Mouse (Mus musculus) heart, embryonic 15.5 days (tissue): Measurements from ENCODE around the gene Cilp. TPM values are rescaled to one million over a fixed set of nuclear protein-coding genes. Genes with fewer than 3 reads are reported as not detected.
"Not testable (repeated sequence)": the region's sequence is repeated elsewhere in the genome, so short reads cannot be mapped to it uniquely, and the experiment has no call there.

Experiments used
- ATAC-seq: fragments of 200-750 bp; cut with Nextera tagmentation; replicated peaks from 2 replicates; pipeline ENCODE4 v1.8.0; 2017; ENCODE audit warnings: low read depth, moderate TSS enrichment; ENCODE audit not compliant: insufficient number of reproducible peaks, insufficient read depth, low FRiP score
- H3K27ac ChIP-seq: fragments of 300-500 bp; sonication (generic); 2 replicates; pipeline ENCODE4 v1.5.1; 2015; ENCODE audit warnings: mild to moderate bottlenecking, inconsistent platforms
- H3K27me3 ChIP-seq: fragments of 300-500 bp; sonication (generic); 2 replicates; pipeline ENCODE4 v1.6.1; 2015; ENCODE audit warnings: inconsistent platforms
- H3K36me3 ChIP-seq: fragments of 300-500 bp; sonication (generic); 2 replicates; pipeline ENCODE4 v1.6.1; 2015; ENCODE audit warnings: mild to moderate bottlenecking, inconsistent platforms
- H3K4me1 ChIP-seq: fragments of 300-500 bp; sonication (generic); replicated peaks from 2 replicates; pipeline ENCODE4 v1.6.1; 2015; ENCODE audit warnings: inconsistent platforms
- H3K4me2 ChIP-seq: fragments of 300-500 bp; sonication (generic); 2 replicates; pipeline ENCODE4 v1.6.1; 2015; ENCODE audit warnings: inconsistent platforms, mild to moderate bottlenecking, moderate library complexity
- H3K4me3 ChIP-seq: fragments of 300-500 bp; sonication (generic); 2 replicates; pipeline ENCODE4 v1.5.1; 2015; ENCODE audit warnings: mild to moderate bottlenecking, inconsistent platforms
- H3K9ac ChIP-seq: fragments of 300-500 bp; sonication (generic); 2 replicates; pipeline ENCODE4 v1.6.1; 2015; ENCODE audit warnings: mild to moderate bottlenecking, inconsistent platforms
- H3K9me3 ChIP-seq: fragments of 300-500 bp; sonication (generic); replicated peaks from 2 replicates; pipeline ENCODE4 v1.6.1; 2016; ENCODE audit warnings: inconsistent platforms
- WGBS: fragments of 180-500 bp; shearing (Covaris S2); methylation state at CpG from one replicate; pipeline ENCODE4 v1.1.7; 2015; ENCODE audit warnings: mixed read lengths; 5-methylcytosine and 5-hydroxymethylcytosine counted together
- polyA plus RNA-seq: library from polyadenylated mRNA; unstranded; fragments of >200 nt; fragmentation: Nextera tagmentation; extraction: Ambion mirVana; gene quantifications from 2 replicates; pipeline ENCODE4 v1.2.1, GENCODE M21; 2015

Gene Cilp
- polyA plus RNA-seq, 1 experiment from 2014 or later: 0.04 TPM

DNA sequence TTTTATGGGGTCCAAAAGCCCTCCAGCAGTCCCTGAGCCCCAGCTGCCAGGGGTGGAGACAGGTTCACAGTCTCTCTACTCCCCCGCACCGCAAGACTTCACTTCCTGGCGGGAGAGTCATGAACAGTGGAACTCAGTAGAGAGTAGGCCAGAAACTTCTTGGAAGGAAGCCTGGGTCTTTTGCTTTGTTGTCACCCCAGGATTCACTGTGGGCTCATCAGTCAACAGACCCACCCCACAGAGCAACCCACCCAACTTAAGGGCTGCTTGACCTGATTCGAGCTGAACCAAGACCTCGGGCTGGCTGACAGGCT is 16.6 kb upstream of the Cilp start:
- no peaks in the 10 kb centered on the region for H3K9me3 ChIP-seq
- H3K4me2 ChIP-seq: no peak overlapping the region
- no peak overlapping the region for H3K27ac ChIP-seq
- WGBS: 65% methylated on average over 5 of the region's 5 CpGs
- no peaks in the 10 kb centered on the region for H3K4me1 ChIP-seq
- H3K4me3 ChIP-seq: no peak overlapping the region
- no peak overlapping the region for H3K9ac ChIP-seq
- ATAC-seq: no peak; the same call in 1 of the 2 replicates
- no peaks in the 10 kb centered on the region for H3K36me3 ChIP-seq
- H3K27me3 ChIP-seq: no peaks in the 10 kb centered on the region

DNA sequence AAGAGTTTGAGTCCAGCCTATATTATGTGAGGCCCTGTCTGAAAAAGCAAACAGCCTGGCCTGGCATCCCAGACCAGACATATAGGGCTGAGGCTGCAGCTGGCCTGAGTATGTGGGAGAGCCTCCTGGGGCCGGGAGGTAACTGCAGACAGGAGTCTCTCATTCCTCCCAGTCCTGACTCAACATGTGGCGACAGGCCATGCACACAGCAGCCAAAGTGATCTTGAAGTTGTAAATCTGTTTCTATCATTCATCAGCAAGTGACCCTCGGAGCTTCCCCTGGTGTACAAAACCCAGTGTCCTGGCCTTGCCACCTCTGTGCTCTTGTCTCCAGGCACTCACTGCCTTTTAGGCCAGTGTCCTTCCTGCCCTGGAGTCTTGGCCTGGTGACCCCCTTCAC is 13.0 kb upstream of the Cilp start:
- 67% methylated on average over 3 of the region's 3 CpGs for WGBS

DNA sequence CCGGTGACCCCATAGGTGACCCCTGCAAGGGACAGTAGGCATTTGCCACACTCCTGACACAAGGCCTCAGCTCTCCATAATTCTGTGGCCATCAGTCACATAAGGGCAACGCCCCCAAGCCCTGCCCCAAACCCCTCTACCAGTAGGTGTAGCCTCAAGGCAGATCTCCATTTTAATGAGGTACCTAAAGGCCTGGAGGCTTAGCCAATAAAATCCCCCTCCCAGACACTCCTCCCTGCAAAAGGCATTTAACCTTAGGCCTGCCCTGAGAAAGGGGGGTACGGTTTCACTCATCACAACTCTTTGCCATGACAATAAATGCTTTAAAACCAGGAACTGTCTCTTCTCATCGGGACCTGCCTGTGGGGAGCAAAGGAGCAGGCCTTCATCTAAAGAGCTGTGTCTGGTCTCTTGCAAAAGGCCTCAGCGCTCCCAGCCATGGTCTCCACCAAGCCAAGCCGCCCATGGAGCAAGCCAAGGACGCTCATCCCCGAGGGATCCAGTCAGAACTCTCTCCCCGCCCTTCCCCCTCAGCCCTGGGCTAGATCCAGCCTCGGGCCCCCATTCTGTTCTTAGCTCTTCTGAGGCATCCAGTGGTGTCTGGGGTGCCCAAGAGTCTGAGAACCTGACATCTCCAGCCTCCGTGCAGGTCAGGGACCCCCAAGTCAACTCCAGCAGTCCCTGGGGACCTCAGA is 8.9 kb upstream of the Cilp start:
- no peaks in the 10 kb centered on the region for H3K36me3 ChIP-seq
- H3K27me3 ChIP-seq: no peaks in the 10 kb centered on the region
- no peak overlapping the region for H3K4me3 ChIP-seq
- H3K9me3 ChIP-seq: no peaks in the 10 kb centered on the region
- ATAC-seq: no peak
- 75% methylated on average over 11 of the region's 11 CpGs for WGBS
- no peak overlapping the region for H3K9ac ChIP-seq
- H3K4me2 ChIP-seq: no peak overlapping the region
- no peaks in the 10 kb centered on the region for H3K4me1 ChIP-seq
- H3K27ac ChIP-seq: no peak overlapping the region

More for the DNA sequence above, 13.0 kb upstream of the Cilp start:
- H3K9ac ChIP-seq: no peak overlapping the region
- no peak overlapping the region for H3K27ac ChIP-seq
- H3K9me3 ChIP-seq: no peaks in the 10 kb centered on the region
- ATAC-seq: no peak
- H3K4me2 ChIP-seq: no peak overlapping the region
- H3K27me3 ChIP-seq: no peaks in the 10 kb centered on the region
- H3K36me3 ChIP-seq: no peaks in the 10 kb centered on the region
- no peaks in the 10 kb centered on the region for H3K4me1 ChIP-seq
- no peak overlapping the region for H3K4me3 ChIP-seq

DNA sequence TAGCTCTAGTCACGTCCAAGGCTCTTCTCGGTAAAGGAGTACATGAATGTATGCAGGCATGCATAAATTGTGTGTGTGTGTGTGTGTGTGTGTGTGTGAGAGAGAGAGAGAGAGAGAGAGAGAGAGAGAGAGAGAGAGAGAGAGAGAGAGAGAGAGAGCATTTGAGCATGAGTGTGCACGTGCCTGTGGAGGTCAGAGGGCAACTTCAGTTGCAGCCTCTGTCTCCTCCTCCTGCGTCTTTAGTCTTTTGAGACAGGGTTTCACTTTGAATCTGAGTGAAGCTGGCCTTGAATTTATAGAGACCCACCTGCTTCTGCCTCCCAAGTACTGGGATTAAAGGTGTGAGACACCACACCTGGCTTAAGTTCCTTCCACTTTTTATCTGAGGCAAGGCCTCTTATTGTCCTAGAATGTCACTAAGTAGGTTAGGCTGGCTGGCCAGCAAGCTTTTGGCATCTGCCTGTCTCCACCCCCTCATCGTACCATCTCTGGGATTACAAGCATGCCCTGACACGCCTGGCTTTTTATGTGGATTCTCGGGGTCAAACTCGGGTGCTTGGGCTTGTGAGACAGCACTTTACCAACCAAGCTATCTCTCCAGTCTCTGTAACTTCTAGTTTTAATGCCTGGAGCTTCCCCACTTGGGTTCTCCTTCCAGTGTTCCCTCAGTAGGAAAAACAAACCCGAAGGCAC is 7.6 kb upstream of the Cilp start:
- ATAC-seq: no peak
- Histone ChIP-seq H3K4me2 (no peak overlapping the region), H3K9me3 (no peaks in the 10 kb centered on the region), H3K4me3 (no peak overlapping the region), H3K36me3 (no peaks in the 10 kb centered on the region), H3K27ac (no peak overlapping the region), H3K4me1 (no peaks in the 10 kb centered on the region), H3K27me3 (no peaks in the 10 kb centered on the region), H3K9ac (no peak overlapping the region)
- WGBS: 70% methylated on average over 9 of the region's 9 CpGs

DNA sequence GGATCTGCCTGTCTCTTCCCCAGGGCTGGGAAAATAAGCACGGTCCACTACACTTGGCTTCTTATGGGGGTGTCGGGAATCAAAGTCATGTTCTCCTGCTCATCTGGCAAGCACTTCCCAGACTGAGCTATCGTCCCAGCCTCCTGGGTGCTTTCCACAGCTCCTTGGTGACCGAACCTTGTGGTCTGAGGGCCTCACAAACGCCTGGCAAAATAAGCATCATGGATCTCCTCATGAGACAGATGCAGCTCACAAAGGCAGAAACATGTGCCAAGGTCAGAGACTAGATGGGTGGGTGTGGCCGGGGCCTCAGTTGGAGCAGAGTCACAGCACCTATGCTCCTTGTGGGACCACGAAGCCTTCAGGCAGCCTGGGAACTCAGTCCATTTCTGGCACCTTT is 5.6 kb upstream of the Cilp start:
- H3K4me2 ChIP-seq: no peak overlapping the region
- H3K4me1 ChIP-seq: no peaks in the 10 kb centered on the region
- H3K9ac ChIP-seq: no peak overlapping the region
- ATAC-seq: no peak
- no peaks in the 10 kb centered on the region for H3K9me3 ChIP-seq
- H3K4me3 ChIP-seq: no peak overlapping the region
- WGBS: 67% methylated on average over 7 of the region's 7 CpGs
- no peak overlapping the region for H3K27ac ChIP-seq
- no peaks in the 10 kb centered on the region for H3K36me3 ChIP-seq
- H3K27me3 ChIP-seq: no peaks in the 10 kb centered on the region

DNA sequence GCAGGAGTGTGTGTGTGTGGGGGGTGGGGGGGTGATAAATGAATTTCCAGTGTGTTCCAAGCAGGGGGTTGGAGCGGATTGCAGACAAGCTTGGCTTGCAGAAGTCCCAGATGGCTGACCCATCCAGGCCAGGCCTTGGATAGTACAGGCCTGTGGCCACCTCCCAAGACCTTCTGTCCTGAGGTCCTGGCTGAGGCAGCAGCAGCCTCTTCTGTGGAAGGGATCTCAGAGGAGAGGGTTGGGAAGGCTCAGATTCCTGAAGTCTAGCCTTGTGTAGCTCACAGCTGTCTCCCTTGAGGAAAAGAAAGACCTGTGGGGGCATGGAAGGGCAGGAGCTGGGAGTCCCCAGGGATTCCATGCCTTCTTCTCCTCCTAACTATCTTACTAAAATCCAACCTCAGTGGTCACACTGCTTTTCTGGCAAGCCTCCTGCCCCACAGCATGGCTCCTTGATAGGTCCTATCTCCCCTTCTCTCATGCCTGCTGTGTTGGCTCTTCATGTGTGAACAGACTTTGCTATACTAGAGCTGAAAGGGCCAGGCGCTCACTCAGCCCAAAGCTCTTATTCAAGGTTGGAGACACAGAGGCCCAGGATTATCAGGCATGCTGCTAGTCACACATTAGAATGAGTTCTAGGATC is 3.3 kb upstream of the Cilp start:
- H3K9ac ChIP-seq: no peak overlapping the region
- no peaks in the 10 kb centered on the region for H3K27me3 ChIP-seq
- no peak overlapping the region for H3K27ac ChIP-seq
- WGBS: 58% methylated on average over 2 of the region's 2 CpGs
- no peak overlapping the region for H3K4me2 ChIP-seq
- H3K4me1 ChIP-seq: no peaks in the 10 kb centered on the region
- H3K4me3 ChIP-seq: no peak overlapping the region
- ATAC-seq: no peak
- no peaks in the 10 kb centered on the region for H3K36me3 ChIP-seq
- H3K9me3 ChIP-seq: no peaks in the 10 kb centered on the region

DNA sequence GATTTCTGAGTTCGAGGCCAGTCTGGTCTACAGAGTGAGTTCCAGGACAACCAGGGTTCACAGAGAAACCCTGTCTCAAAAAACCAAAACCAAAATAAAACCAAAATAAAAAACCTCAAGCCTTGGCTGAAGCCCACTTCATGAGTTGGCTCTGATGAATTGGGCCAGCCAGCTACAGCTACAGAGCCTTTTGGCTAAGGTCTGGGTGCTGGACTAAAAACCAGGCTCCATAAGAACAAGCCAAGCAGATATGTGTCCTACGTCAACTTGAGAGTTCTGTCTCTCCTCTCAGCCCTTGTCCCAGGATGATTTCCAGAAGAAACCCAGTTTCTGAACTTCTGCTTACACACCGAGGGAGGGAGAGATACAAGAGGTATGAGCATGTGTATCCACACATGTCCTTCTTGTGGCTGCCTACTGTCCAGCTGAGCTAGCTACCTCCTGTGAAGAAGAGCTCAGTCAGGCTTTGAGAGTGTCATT is 2.3 kb upstream of the Cilp start:
- no peak overlapping the region for H3K4me2 ChIP-seq
- no peaks in the 10 kb centered on the region for H3K4me1 ChIP-seq
- H3K27me3 ChIP-seq: no peaks in the 10 kb centered on the region
- no peak overlapping the region for H3K27ac ChIP-seq
- H3K36me3 ChIP-seq: no peaks in the 10 kb centered on the region
- ATAC-seq: no peak
- no peak overlapping the region for H3K9ac ChIP-seq
- H3K9me3 ChIP-seq: no peaks in the 10 kb centered on the region
- 87% methylated on average over 3 of the region's 3 CpGs for WGBS
- no peak overlapping the region for H3K4me3 ChIP-seq

DNA sequence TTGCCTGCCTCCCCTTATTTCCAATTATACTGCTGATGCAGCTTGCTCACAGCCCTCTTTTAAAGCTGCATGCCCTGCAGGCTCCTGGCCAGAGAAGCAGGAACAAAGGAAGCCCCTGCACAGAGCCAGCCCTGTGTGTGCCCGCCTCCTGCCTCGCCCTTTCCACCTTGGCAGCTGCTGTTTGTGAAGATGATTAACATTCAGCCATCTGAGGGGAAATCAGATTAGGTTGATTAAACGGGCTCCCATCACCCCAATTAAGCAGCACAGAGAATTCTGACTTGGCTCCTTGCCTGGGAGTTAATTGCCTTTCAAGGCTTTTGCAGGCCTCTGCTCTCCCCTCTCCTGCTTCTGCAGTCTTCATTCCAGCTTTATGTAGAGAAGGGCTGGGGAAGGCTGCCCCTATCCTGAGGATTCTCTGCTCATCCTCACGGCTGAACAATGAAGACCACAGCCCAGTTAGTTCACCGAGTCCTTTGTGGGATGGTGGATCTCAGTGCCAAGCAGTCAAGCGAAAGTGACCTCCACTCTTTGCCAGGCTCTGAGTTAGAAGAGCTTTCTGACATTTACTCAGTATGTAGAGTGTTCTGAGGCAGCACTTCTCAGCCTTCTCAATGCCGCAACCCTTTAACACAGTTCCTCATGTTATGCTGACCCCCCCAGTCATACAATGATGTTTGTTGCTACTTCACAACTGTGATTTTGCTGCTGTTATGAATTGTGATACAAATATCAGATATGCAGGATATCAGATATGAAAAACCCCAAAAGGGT is 2.9 kb downstream of the Cilp start:
- H3K9me3 ChIP-seq: no peaks in the 10 kb centered on the region
- WGBS: 54% methylated on average over 7 of the region's 7 CpGs
- H3K4me1 ChIP-seq: no peaks in the 10 kb centered on the region
- no peak overlapping the region for H3K4me3 ChIP-seq
- no peak overlapping the region for H3K9ac ChIP-seq
- H3K4me2 ChIP-seq: no peak overlapping the region
- H3K27me3 ChIP-seq: no peaks in the 10 kb centered on the region
- H3K36me3 ChIP-seq: no peaks in the 10 kb centered on the region
- H3K27ac ChIP-seq: no peak overlapping the region
- ATAC-seq: no peak; the same call in 1 of the 2 replicates

DNA sequence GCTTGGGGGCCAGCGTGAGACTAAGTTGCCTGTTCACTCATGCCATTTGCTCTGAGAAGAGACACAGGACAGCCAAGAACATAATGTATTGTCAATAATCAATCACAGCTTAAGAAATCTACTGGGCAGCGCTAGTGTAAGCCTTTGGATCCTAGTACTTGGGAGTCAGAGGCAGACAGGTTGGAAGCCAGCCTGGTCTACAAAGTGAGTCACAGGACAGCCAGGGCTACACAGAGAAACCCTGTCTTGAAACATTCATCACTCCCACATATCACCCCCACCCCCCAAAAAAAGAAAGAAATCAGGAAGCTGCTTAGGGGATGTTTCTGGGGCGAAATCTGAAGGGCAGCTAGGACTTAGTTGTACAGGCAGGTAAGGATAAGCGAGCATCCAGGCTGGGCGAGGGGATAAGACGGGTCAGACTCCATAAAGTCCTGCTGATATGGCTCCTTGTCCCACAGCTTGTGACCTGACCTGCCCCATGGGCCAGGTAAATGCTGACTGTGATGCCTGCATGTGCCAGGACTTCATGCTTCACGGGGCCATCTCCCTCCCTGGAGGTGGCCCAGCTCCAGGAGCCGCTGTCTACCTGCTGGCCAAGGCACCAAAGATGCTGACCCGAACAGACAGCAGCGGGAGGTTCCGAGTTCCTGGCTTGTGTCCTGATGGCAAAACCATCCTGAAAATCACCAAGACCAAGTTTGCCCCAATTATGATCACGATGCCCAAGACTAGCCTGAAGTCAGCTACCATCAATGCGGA is 8.2 kb downstream of the Cilp start:
- Histone ChIP-seq H3K9ac (no peak overlapping the region), H3K4me3 (no peak overlapping the region), H3K9me3 (no peaks in the 10 kb centered on the region), H3K4me1 (no peaks in the 10 kb centered on the region), H3K36me3 (no peaks in the 10 kb centered on the region), H3K27ac (no peak overlapping the region), H3K4me2 (no peak overlapping the region), H3K27me3 (no peaks in the 10 kb centered on the region)
- no peak for ATAC-seq
- 80% methylated on average over 13 of the region's 13 CpGs for WGBS

DNA sequence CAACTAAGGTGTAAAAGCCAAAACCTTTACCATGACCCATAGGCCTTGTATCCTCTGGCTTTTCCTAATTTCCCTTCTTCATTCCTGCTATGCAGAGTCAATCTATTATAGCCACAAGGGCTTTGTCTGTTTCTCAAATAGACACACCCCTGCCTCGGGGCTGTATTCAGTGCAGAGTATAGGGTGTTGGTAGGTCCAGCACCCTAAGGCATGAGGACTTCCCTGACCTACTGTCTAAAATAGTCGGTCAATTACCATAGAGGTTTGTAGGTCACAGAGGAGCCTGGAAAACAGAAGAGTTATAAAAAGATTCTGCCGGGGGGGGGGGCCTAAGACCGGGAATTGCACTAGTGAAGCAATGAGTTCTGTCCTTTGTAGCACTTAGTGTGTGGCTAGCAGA is 8.9 kb downstream of the Cilp start:
- WGBS: 72% methylated on average over 4 of the region's 4 CpGs
- no peak; the same call in 1 of the 2 replicates for ATAC-seq
- Histone ChIP-seq H3K27me3 (no peaks in the 10 kb centered on the region), H3K36me3 (no peaks in the 10 kb centered on the region), H3K27ac (no peak overlapping the region), H3K9ac (no peak overlapping the region), H3K4me3 (no peak overlapping the region), H3K9me3 (no peaks in the 10 kb centered on the region), H3K4me2 (no peak overlapping the region), H3K4me1 (no peaks in the 10 kb centered on the region)

DNA sequence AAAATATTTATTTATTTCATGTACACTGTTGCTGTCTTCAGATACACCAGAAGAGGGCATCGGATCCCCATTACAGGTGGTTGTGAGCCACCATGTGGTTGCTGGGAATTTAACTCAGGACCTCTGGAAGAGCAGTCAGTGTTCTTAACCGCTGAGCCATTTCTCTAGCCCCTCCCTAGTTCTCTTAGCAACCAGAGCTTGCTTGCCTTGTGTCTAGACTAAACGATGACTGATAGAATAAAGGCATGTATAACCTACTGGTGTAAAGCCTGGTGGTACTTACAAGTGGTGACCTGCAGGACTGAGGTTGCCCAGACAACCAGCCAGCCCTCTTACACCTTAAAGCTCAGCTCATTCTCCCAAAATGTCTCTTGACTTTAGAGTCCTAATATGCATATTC is 9.9 kb downstream of the Cilp start:
- not testable (repeated sequence) for H3K27me3 ChIP-seq, H3K27ac ChIP-seq, ATAC-seq, H3K9ac ChIP-seq, H3K9me3 ChIP-seq, H3K36me3 ChIP-seq, H3K4me2 ChIP-seq, H3K4me3 ChIP-seq, H3K4me1 ChIP-seq
- WGBS: 74% methylated on average over 3 of the region's 3 CpGs
